Mouse (Mus musculus) midbrain, embryonic 12.5 days (tissue): ENCODE measurements around the gene Mettl22. TPM values are rescaled to one million over a fixed set of nuclear protein-coding genes. Genes with fewer than 3 reads are reported as not detected.

Experiments used
- ATAC-seq: fragments of 200-750 bp; cut with Nextera tagmentation; 2 replicates; pipeline ENCODE4 v1.8.0; 2017; ENCODE audit warnings: low read depth, moderate TSS enrichment, moderate library complexity; ENCODE audit not compliant: low FRiP score
- H3K27ac ChIP-seq: fragments of 300-500 bp; sonication (generic); replicated peaks from 2 replicates; pipeline ENCODE4 v1.5.1; 2016; ENCODE audit warnings: mild to moderate bottlenecking
- H3K27me3 ChIP-seq: fragments of 300-500 bp; sonication (generic); 2 replicates; pipeline ENCODE4 v1.6.1; 2016; ENCODE audit warnings: mild to moderate bottlenecking
- H3K36me3 ChIP-seq: fragments of 300-500 bp; sonication (generic); 2 replicates; pipeline ENCODE4 v1.6.1; 2016
- H3K4me1 ChIP-seq: fragments of 300-500 bp; sonication (generic); 2 replicates; pipeline ENCODE4 v1.6.1; 2016
- H3K4me2 ChIP-seq: fragments of 300-500 bp; sonication (generic); replicated peaks from 2 replicates; pipeline ENCODE4 v1.6.1; 2016; ENCODE audit warnings: mild to moderate bottlenecking, moderate library complexity
- H3K4me3 ChIP-seq: fragments of 300-500 bp; sonication (generic); 2 replicates; pipeline ENCODE4 v1.5.1; 2016; ENCODE audit warnings: mild to moderate bottlenecking
- H3K9ac ChIP-seq: fragments of 300-500 bp; sonication (generic); replicated peaks from 2 replicates; pipeline ENCODE4 v1.6.1; 2016; ENCODE audit warnings: mild to moderate bottlenecking, moderate library complexity
- H3K9me3 ChIP-seq: fragments of 300-500 bp; sonication (generic); 2 replicates; pipeline ENCODE4 v1.6.1; 2016; ENCODE audit warnings: mild to moderate bottlenecking
- WGBS: fragments of 180-500 bp; shearing (Covaris S2); methylation state at CpG from one replicate; pipeline ENCODE4 v1.1.7; 2016; 5-methylcytosine and 5-hydroxymethylcytosine counted together
- polyA plus RNA-seq: library from polyadenylated mRNA; unstranded; fragments of >200 nt; fragmentation: Nextera tagmentation; extraction: Ambion mirVana; gene quantifications from 2 replicates; pipeline ENCODE4 v1.2.1, GENCODE M21; 2016

Gene Mettl22
- polyA plus RNA-seq, 1 experiment from 2014 or later = 19.9 TPM

DNA sequence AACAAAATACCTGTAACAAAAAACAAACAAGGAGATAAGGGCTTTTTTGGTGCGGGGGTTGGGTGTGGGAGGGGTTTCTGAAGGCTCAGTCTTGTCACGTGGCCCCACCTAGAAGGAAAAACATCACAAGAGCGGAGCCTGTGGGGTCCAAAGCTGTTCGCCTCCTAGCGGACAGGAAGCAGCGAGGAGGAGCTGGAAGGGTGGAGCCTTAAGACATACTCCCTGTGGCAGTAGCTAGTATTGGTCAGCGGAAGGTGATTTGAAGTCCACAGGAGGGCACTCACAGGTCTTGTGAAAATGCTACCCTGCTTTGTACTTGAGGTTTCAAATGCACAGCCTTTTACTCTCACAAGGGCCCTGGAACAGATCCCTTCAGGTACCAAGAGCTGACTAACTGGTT is 62.3 kb downstream of the Mettl22 start:
- Histone ChIP-seq H3K4me2 (no peak overlapping the region), H3K27ac (no peak overlapping the region), H3K9ac (no peak overlapping the region), H3K36me3 (no peaks in the 10 kb centered on the region), H3K9me3 (no peaks in the 10 kb centered on the region), H3K4me3 (no peak overlapping the region), H3K4me1 (0 out of 2 replicates have a peak, but pooled peaks cover 2% of the 10 kb centered on the region), H3K27me3 (peaks cover 21% of the 10 kb centered on the region)
- ATAC-seq = no peak
- 66% methylated on average over 7 of the region's 7 CpGs for WGBS

DNA sequence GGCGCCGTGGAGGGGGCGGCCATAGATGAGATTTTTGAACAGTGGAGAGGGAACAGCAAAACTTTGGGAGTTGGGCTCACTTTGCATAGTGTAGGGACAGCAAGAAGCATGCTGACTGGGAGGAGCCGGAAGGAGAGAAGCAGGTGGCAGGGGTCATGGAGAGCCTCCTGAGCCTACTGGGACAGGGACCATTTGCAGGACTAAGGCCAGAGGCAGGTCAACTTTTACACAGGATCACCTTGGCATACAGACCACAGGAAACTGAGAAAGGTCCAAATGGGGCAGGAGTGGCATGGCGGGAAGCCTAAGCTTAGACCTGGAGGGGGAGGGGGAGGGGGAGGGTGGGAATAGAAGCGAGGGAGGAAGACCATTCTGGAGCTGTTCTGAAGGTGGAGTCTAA is 62.9 kb downstream of the Mettl22 start:
- no peak overlapping the region for H3K27ac ChIP-seq
- no peak overlapping the region for H3K4me3 ChIP-seq
- 88% methylated on average over 6 of the region's 6 CpGs for WGBS
- no peak for ATAC-seq
- peaks cover 5% of the 10 kb centered on the region; the same call in 1 of the 2 replicates for H3K4me1 ChIP-seq
- no peak overlapping the region for H3K4me2 ChIP-seq
- H3K27me3 ChIP-seq = peaks cover 22% of the 10 kb centered on the region
- no peaks in the 10 kb centered on the region for H3K9me3 ChIP-seq
- no peak overlapping the region for H3K9ac ChIP-seq
- H3K36me3 ChIP-seq = no peaks in the 10 kb centered on the region

DNA sequence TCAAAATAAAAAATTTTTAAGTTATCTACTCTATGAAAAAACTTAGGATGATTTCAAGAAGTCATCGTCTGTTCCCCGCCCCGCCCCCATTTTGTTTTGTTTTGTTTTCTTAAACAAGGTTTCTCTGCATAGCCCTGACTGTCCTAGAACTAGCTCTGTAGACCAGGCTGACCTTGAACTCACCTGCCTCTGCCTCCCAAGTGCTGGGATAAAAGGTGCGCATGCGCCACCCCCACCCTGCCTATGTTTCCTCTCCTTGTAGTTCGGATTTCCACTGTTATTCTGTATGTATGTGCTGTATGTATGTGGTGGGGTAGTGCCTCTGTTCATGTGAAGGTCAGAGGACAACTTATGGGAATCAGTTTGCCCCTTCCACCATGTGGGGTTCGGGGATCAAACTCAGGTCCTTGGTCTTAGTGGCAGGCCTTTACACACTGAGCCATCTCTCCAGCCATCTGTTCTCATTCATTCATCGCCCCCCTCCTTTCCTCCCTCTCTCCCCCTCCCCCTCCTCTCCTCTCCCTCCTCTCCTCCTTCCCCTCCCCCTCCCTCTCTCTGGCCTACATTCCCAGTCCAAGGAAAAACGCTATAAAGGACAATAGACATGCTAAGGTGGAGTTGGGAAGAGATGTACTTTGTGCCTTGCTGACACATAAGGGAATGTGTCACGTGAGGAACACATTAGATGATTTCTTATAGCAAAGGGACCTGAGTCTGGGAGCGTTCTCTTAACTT is 64.0 kb downstream of the Mettl22 start:
- peaks cover 16% of the 10 kb centered on the region for H3K4me1 ChIP-seq
- no peaks in the 10 kb centered on the region for H3K36me3 ChIP-seq
- H3K9me3 ChIP-seq = no peaks in the 10 kb centered on the region
- no peak overlapping the region for H3K4me2 ChIP-seq
- WGBS = 90% methylated on average over 11 of the region's 11 CpGs
- peaks cover 25% of the 10 kb centered on the region for H3K27me3 ChIP-seq
- no peak overlapping the region for H3K4me3 ChIP-seq
- no peak overlapping the region for H3K27ac ChIP-seq
- ATAC-seq = no peak
- H3K9ac ChIP-seq = no peak overlapping the region

DNA sequence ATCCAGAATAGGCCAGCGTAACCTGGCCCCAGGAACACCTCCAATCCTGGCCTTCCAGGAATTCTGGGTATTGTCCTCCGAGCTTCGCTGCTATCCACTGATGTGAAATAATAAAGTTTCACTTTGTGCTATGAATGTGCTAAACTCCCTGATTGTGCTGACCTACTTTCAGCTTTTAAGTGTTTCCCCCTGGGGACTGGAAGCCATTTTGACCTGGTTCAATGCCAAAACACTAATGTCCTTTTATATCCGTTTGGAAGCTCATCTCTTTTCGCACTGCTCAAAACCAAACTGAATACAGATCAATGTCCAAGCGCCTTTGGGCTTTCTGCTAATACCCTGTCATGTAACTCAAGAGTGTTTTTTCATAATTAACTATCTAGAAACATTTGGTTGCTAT is 64.8 kb downstream of the Mettl22 start:
- H3K4me1 ChIP-seq = peaks cover 24% of the 10 kb centered on the region
- no peak overlapping the region for H3K27ac ChIP-seq
- peaks cover 33% of the 10 kb centered on the region for H3K27me3 ChIP-seq
- no peak for ATAC-seq
- no peak overlapping the region for H3K4me2 ChIP-seq
- H3K36me3 ChIP-seq = no peaks in the 10 kb centered on the region
- no peak overlapping the region for H3K4me3 ChIP-seq
- H3K9ac ChIP-seq = no peak overlapping the region
- no peaks in the 10 kb centered on the region for H3K9me3 ChIP-seq
- whole genome bisulfite sequencing = 92% methylated on average over 6 of the region's 6 CpGs

DNA sequence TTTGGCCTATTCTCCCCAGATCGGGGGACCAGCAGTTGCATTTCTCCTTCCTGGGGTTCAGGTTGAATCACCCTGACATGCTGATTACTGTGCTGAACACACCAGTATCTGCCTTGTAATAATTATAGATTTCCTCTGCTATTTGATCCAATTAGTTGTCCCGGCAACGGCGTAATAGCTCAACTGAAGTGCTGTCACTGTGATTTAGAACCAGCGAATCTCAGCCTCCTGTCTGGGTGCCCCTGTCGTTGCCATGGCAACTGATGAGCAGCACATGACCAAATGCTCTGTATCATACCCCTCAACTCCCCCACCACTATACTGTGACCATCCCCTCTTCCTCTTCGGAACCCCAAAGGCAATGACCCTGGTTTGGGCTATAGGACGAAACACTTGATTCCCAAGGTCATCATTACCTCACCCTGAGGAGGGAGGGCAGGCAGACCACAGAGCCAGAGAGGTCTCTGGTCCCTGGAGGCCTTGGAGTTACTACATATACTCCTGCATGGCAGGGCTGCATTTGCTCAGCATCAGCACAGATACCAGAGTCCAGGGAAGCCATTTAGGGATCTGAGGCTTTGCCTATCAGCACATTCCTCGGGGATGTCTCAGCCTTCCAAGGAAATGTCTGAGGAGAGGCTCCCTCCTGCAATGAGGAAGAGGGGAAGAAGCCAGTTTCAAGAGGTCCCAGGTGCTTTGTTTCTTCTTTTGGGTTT is 68.7 kb downstream of the Mettl22 start:
- H3K27me3 ChIP-seq = peaks cover 46% of the 10 kb centered on the region
- no peak overlapping the region for H3K4me3 ChIP-seq
- H3K9me3 ChIP-seq = no peaks in the 10 kb centered on the region
- H3K4me2 ChIP-seq = peak overlapping the region; percentile 26; the same call in 1 of the 2 replicates
- H3K9ac ChIP-seq = no peak overlapping the region
- peak overlapping the region; percentile 65 for H3K27ac ChIP-seq
- 38% methylated on average over 9 of the region's 9 CpGs for WGBS
- no peaks in the 10 kb centered on the region for H3K36me3 ChIP-seq
- H3K4me1 ChIP-seq = peaks cover 30% of the 10 kb centered on the region
- ATAC-seq = peak; percentile 86

Other genes with a start within 250 kb of the Mettl22 start
- gene Tmem114, start 45.7 kb upstream of the Mettl22 start, polyA plus RNA-seq = not detected in 2 replicates
- gene Abat, start 42.6 kb downstream of the Mettl22 start, polyA plus RNA-seq = 39.5 and 40.3 TPM in 2 replicates
- gene Pmm2, start 166.9 kb downstream of the Mettl22 start, polyA plus RNA-seq = 48.6 and 52.1 TPM in 2 replicates
- gene Tmem186, start 166.9 kb downstream of the Mettl22 start, polyA plus RNA-seq = 23.2 and 26.0 TPM in 2 replicates
- 255 and 264 TPM in 2 replicates for gene Carhsp1, start 201.4 kb downstream of the Mettl22 start, polyA plus RNA-seq
- not detected in 2 replicates for gene Gm5767, start 210.0 kb downstream of the Mettl22 start, polyA plus RNA-seq